Mouse (Mus musculus): ENCODE results near the gene Kbtbd12. TPM values are rescaled to one million over a fixed set of nuclear protein-coding genes. Genes with fewer than 3 reads are reported as not detected.

The Kbtbd12 gene
- polyA plus RNA-seq, 1 experiment from 2014 or later = 0.55 TPM

GRCm38 (mm10) chr6:88521821-88522220, 115.9 kb downstream of the Kbtbd12 start:
- H3K27me3 ChIP-seq = no peaks in the 10 kb centered on the region
- no peak overlapping the region for H3K4me3 ChIP-seq (replicated peaks)
- H3K9me3 ChIP-seq (replicated peaks) = no peaks in the 10 kb centered on the region
- H3K4me1 ChIP-seq = peaks cover 14% of the 10 kb centered on the region
- H3K27ac ChIP-seq (replicated peaks) = no peak overlapping the region
- H3K4me2 ChIP-seq (replicated peaks) = no peak overlapping the region
- whole genome bisulfite sequencing = 89% methylated on average over 7 of the region's 7 CpGs
- H3K9ac ChIP-seq = no peak overlapping the region
- H3K36me3 ChIP-seq = no peaks in the 10 kb centered on the region
- no peak for ATAC-seq (ENCODE audit: insufficient number of reproducible peaks, low FRiP score, low TSS enrichment, low read depth)

DNA sequence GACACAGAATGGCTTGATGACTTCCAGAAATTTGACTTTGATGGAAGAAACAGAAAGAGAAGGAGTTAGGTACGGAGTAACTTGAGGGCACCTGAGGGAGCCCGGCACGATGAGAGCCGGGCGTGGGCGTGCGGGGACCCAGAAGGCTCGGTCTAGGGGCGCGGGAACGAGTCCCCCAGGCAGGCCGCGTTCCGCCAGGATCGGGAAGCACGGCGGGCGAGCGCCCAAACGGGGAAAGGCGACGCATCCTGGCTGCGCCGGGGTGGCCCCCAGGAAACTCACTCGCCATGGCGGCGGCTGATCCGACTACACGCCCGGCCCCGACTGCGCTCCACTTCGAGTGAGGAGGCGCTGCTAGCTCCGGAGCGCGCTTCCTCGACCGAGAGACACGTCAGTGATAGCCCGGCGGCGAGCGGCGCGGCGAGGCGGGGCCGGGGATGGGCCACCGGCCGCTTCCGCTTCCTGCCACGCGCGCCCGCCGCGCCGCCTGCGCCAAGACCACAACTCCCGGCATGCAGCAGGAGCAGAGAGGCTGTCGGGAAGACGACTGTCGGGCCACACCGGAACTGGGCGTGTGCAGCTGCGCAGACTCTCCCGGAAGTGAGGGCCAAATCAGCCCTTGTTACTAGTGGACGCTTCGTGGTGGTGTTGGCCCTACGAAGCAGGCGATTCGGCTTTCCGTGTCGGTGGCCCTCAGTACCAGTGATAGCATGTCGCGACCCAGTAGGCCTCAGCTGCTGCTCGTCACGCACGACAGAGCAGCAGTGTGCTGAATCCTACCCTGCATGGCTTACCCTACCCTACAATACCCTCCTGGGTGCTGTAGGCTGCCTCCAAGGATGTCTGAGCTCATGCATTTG, 119.1 kb downstream of the Kbtbd12 start, which contains the start of gene Sec61a1:
Sec61a1 (minus strand) TSS at position 502 of the 860 bp plus-strand sequence.
- peak within 1 kb of the TSS; percentile 87 for H3K9ac ChIP-seq
- WGBS = under 1% methylated on average over 80 of the region's 80 CpGs
- H3K36me3 ChIP-seq = peaks cover 25% of the 10 kb centered on the region
- peak within 1 kb of the TSS; percentile 72 for H3K4me3 ChIP-seq (replicated peaks)
- peak within 1 kb of the TSS; percentile 83 for H3K4me2 ChIP-seq (replicated peaks)
- peak within 1 kb of the TSS; percentile 88 for H3K27ac ChIP-seq (replicated peaks)
- peaks cover 18% of the 10 kb centered on the region for H3K4me1 ChIP-seq
- no peaks in the 10 kb centered on the region for H3K9me3 ChIP-seq (replicated peaks)
- H3K27me3 ChIP-seq = no peaks in the 10 kb centered on the region
- ATAC-seq (ENCODE audit: insufficient number of reproducible peaks, low FRiP score, low TSS enrichment, low read depth) = peak; percentile 95

DNA sequence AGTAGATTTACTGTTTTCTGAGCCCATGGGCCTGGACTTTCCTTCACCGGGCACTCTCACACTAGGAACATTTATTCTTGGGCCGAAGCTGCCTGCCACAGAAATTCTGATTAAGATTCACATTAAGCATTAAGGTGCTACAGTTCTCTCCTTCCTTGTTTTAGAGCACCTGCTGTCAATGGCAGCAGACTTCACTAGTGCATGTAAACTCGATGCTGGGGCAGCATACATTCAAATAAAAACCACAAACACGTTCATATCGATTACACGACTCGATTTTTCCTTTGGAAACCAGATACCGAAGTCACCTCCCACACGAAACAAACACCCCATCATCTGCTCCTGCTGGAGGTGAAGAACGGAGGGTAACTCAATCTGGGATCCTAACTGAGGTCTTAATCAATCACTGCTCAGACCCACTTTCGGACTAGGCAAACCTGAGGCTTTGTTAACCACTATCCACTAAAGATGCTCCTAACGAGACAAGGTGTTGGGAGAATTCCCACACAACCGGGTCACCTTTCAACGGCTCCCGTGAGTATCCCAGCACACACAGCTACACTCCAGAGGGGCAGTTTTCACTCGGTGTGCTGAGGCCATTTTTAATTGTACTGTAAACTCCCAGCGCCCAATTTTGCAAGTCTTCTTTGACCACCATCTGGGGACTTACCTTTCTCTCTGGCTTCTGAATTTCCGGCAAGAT, 119.9 kb downstream of the Kbtbd12 start:
- H3K9ac ChIP-seq = peak overlapping the region; percentile 80
- H3K9me3 ChIP-seq (replicated peaks) = no peaks in the 10 kb centered on the region
- H3K27me3 ChIP-seq = no peaks in the 10 kb centered on the region
- peak overlapping the region; percentile 72 for H3K4me3 ChIP-seq (replicated peaks)
- 8% methylated on average over 18 of the region's 18 CpGs for WGBS
- peaks cover 18% of the 10 kb centered on the region for H3K4me1 ChIP-seq
- ATAC-seq (ENCODE audit: insufficient number of reproducible peaks, low FRiP score, low TSS enrichment, low read depth) = no peak
- H3K4me2 ChIP-seq (replicated peaks) = peak overlapping the region; percentile 83
- H3K27ac ChIP-seq (replicated peaks) = peak overlapping the region; percentile 88
- H3K36me3 ChIP-seq = peaks cover 33% of the 10 kb centered on the region

GRCm38 (mm10) chr6:88516667-88517066, 121.1 kb downstream of the Kbtbd12 start:
- Histone ChIP-seq H3K27me3 (no peaks in the 10 kb centered on the region), H3K4me2 (replicated peaks) (peak overlapping the region; percentile 83), H3K36me3 (peaks cover 44% of the 10 kb centered on the region), H3K27ac (replicated peaks) (no peak overlapping the region), H3K4me1 (peaks cover 18% of the 10 kb centered on the region), H3K9me3 (replicated peaks) (no peaks in the 10 kb centered on the region), H3K4me3 (replicated peaks) (peak overlapping the region; percentile 72), H3K9ac (peak overlapping the region; percentile 9; the same call in 1 of the 2 replicates)
- 61% methylated on average over 5 of the region's 5 CpGs for WGBS
- ATAC-seq (ENCODE audit: insufficient number of reproducible peaks, low FRiP score, low TSS enrichment, low read depth) = no peak

GRCm38 (mm10) chr6:88515971-88516370, 121.8 kb downstream of the Kbtbd12 start:
- peaks cover 18% of the 10 kb centered on the region for H3K4me1 ChIP-seq
- ATAC-seq (ENCODE audit: insufficient number of reproducible peaks, low FRiP score, low TSS enrichment, low read depth) = no peak
- H3K4me2 ChIP-seq (replicated peaks) = no peak overlapping the region
- no peak overlapping the region for H3K9ac ChIP-seq
- WGBS = 90% methylated on average over 8 of the region's 8 CpGs
- H3K9me3 ChIP-seq (replicated peaks) = no peaks in the 10 kb centered on the region
- peaks cover 51% of the 10 kb centered on the region for H3K36me3 ChIP-seq
- no peak overlapping the region for H3K27ac ChIP-seq (replicated peaks)
- H3K27me3 ChIP-seq = no peaks in the 10 kb centered on the region
- no peak overlapping the region for H3K4me3 ChIP-seq (replicated peaks)

- H3K9me3 ChIP-seq (replicated peaks) = no peaks in the 10 kb centered on the region
- H3K27ac ChIP-seq (replicated peaks) = no peak overlapping the region
- no peak overlapping the region for H3K9ac ChIP-seq
- H3K36me3 ChIP-seq = peaks cover 66% of the 10 kb centered on the region
- 92% methylated on average over 4 of the region's 4 CpGs for WGBS
- no peak overlapping the region for H3K4me3 ChIP-seq (replicated peaks)
- H3K4me2 ChIP-seq (replicated peaks) = no peak overlapping the region
- peaks cover 13% of the 10 kb centered on the region for H3K4me1 ChIP-seq
- ATAC-seq (ENCODE audit: insufficient number of reproducible peaks, low FRiP score, low TSS enrichment, low read depth) = no peak
- no peaks in the 10 kb centered on the region for H3K27me3 ChIP-seq
Measured at GRCm38 (mm10) chr6:88514546-88514945, 123.2 kb downstream of the Kbtbd12 start.

DNA sequence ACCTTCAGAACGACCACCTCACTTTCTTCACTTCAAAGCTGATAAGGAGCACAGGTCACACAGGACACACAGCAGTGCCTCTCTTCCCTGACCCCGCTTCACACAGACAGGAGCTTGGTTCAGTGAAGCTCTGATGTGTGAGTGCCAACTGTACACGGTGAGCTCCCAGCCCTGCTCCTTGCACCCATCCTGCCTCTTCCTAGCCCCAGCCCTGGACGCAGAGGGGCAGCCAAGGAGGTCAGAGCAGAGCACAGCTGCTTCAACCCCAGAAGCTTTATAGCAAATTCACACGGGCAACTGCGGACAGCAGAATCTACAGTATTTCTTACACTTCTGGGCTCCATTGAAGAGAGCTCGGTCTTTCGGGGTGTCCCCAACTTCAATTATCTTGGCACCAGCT, 123.8 kb downstream of the Kbtbd12 start:
- Histone ChIP-seq H3K4me2 (replicated peaks) (no peak overlapping the region), H3K9me3 (replicated peaks) (no peaks in the 10 kb centered on the region), H3K36me3 (peaks cover 69% of the 10 kb centered on the region), H3K27ac (replicated peaks) (no peak overlapping the region), H3K9ac (no peak overlapping the region), H3K27me3 (no peaks in the 10 kb centered on the region), H3K4me3 (replicated peaks) (no peak overlapping the region), H3K4me1 (peaks cover 9% of the 10 kb centered on the region)
- no peak for ATAC-seq (ENCODE audit: insufficient number of reproducible peaks, low FRiP score, low TSS enrichment, low read depth)
- 93% methylated on average over 8 of the region's 8 CpGs for WGBS

DNA sequence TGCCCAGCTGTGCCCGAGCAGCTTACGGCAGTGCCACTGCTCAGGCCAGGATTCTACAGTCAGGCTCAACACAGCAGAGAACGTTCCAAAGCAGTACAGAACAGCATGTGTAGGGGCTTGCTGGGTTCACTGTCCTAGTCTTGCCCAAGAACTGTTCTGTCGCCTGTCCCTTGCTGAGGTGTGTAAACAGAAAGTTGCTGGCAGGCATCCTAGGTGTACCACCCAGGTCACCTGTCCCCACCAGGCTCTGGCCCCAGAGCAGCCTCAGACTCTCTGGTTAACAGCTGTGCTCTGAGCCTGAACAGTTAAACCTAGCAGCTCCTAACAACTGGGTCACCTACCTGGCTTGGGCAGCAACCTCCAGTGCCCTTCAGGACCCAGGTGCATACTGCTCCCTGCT, 134.7 kb downstream of the Kbtbd12 start:
- no peak for ATAC-seq (ENCODE audit: insufficient number of reproducible peaks, low FRiP score, low TSS enrichment, low read depth)
- 90% methylated on average over 4 of the region's 4 CpGs for WGBS
- H3K9me3 ChIP-seq (replicated peaks) = no peaks in the 10 kb centered on the region
- H3K9ac ChIP-seq = no peak overlapping the region
- H3K4me1 ChIP-seq = peaks cover 4% of the 10 kb centered on the region; the same call in 1 of the 2 replicates
- no peaks in the 10 kb centered on the region; the same call in 1 of the 2 replicates for H3K27me3 ChIP-seq
- no peak overlapping the region for H3K4me3 ChIP-seq (replicated peaks)
- H3K36me3 ChIP-seq = peaks cover 65% of the 10 kb centered on the region
- H3K27ac ChIP-seq (replicated peaks) = no peak overlapping the region
- H3K4me2 ChIP-seq (replicated peaks) = no peak overlapping the region

DNA sequence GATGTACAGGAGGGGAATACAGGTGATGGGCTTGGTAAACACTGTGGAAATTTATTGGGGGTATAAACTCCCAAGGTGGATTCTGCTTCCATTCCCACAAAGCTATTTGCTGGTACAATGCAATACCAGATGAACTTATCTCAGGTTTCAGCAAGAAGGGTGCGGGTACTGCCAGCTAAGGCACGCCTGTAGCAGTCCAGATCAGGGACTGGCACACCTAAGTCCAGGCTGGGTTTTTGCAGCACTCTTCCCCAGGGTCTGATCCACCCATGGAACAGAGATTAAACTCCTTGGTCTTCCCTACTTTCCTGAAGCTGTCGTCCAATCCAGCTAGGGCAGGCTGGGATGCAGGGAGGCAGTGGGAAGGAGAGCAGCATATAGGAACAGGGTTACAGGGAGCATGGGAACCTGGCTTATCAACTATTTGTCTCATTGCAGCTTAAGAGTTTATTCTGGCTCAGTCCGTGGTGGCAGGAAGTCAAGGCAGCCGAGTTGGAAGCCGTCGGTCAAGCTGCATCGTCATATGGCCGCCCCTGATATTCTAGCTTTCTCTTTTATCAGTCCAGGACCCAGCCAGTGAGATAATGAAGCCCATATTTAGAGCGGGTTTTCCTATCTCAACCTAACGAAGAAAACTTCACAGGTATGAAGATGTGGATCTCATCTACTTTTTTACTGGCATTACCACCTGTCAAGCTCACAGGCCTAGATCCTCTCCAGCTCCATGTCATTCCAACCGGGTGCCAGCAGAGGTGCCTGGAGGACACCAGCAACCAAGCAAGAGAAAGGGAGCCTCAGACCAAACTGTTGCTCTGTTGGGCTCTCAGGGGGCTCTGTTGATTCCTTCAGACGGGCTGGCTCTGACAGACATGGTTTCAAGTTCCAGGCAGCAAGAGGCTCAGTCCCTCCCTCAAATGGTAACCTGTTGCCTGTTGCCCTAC, 135.4 kb downstream of the Kbtbd12 start:
- H3K27ac ChIP-seq (replicated peaks) = no peak overlapping the region
- H3K9me3 ChIP-seq (replicated peaks) = no peaks in the 10 kb centered on the region
- peaks cover 65% of the 10 kb centered on the region for H3K36me3 ChIP-seq
- no peak overlapping the region for H3K4me3 ChIP-seq (replicated peaks)
- ATAC-seq (ENCODE audit: insufficient number of reproducible peaks, low FRiP score, low TSS enrichment, low read depth) = no peak
- peaks cover 4% of the 10 kb centered on the region; the same call in 1 of the 2 replicates for H3K4me1 ChIP-seq
- WGBS = 70% methylated on average over 13 of the region's 13 CpGs
- no peaks in the 10 kb centered on the region; the same call in 1 of the 2 replicates for H3K27me3 ChIP-seq
- no peak overlapping the region for H3K9ac ChIP-seq
- H3K4me2 ChIP-seq (replicated peaks) = no peak overlapping the region

DNA sequence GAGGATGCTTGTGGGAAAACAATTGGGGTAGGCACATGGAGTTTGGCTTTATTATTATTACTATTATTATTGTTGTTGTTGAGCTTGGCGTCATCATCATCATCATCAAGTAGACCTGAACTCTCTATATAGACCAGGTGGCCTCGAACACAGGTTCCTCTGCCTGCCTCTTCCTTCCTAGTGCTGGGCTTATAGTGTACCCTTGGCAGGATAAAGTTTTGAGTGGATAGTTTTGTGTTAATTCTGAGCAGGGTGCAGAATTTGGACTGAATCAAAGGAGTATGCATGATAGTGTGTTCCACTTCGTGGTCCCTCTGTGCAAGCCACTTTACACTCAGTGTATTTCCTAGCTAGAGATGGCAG, 137.4 kb downstream of the Kbtbd12 start:
- Histone ChIP-seq H3K9ac (peak overlapping the region; percentile 39; the same call in 1 of the 2 replicates), H3K36me3 (peaks cover 62% of the 10 kb centered on the region), H3K4me3 (replicated peaks) (peak overlapping the region; percentile 55), H3K27me3 (no peaks in the 10 kb centered on the region; the same call in 1 of the 2 replicates), H3K4me2 (replicated peaks) (peak overlapping the region; percentile 97), H3K27ac (replicated peaks) (no peak overlapping the region), H3K4me1 (peaks cover 4% of the 10 kb centered on the region; the same call in 1 of the 2 replicates), H3K9me3 (replicated peaks) (no peaks in the 10 kb centered on the region)
- ATAC-seq (ENCODE audit: insufficient number of reproducible peaks, low FRiP score, low TSS enrichment, low read depth) = no peak
- 5% methylated on average over 3 of the region's 3 CpGs for WGBS
